Mouse (Mus musculus) hematopoietic stem cell, adult 5-6 weeks (primary cell): Measurements from ENCODE around the gene Spink2. TPM values are rescaled to one million over a fixed set of nuclear protein-coding genes. Genes with fewer than 3 reads are reported as not detected.
"Not testable (repeated sequence)": the region's sequence is repeated elsewhere in the genome, so short reads cannot be mapped to it uniquely, and the experiment has no call there.

Experiments
- ATAC-seq, 2 experiments: fragments of 125-278 bp in 1 of 2; replicated peaks in 1 of 2; 2 replicates each; pipeline ENCODE4 v1.8.0; 2016 to 2017; ENCODE audit warnings: inconsistent platforms in 2 of 2, mild to moderate bottlenecking in 2 of 2, moderate number of reproducible peaks in 2 of 2, low read depth in 1 of 2, moderate TSS enrichment in 1 of 2; ENCODE audit not compliant: low FRiP score in 2 of 2, poor library complexity in 2 of 2, severe bottlenecking in 2 of 2, insufficient read depth in 1 of 2, low TSS enrichment in 1 of 2
- total RNA-seq: library from RNA; stranded (forward); fragments of 172-1452, 232-1000 nt; gene quantifications from 2 replicates; pipeline ENCODE4 v1.2.3, GENCODE M21; 2017

The Spink2 gene
- total RNA-seq, 1 experiment from 2014 or later = not detected

GRCm38 (mm10) chr5:77217724-77218123 is 6.5 kb upstream of the Spink2 start:
- peak; percentile 77 to 90 for ATAC-seq

GRCm38 (mm10) chr5:77217211-77217610 is 5.9 kb upstream of the Spink2 start:
- ATAC-seq = peak in 1 of 2 experiments; percentile 44; a peak in 1 of 4 replicates

GRCm38 (mm10) chr5:77206134-77206533 is 5.1 kb downstream of the Spink2 start:
- ATAC-seq = no peak

GRCm38 (mm10) chr5:77202238-77202637 is 9.0 kb downstream of the Spink2 start:
- ATAC-seq = no peak

GRCm38 (mm10) chr5:77200695-77201094 is 10.6 kb downstream of the Spink2 start:
- no peak for ATAC-seq

- peak in 1 of 2 experiments; percentile 58; a peak in 1 of 4 replicates for ATAC-seq
Measured at GRCm38 (mm10) chr5:77193951-77194350, 17.3 kb downstream of the Spink2 start.

- no peak for ATAC-seq
Measured at GRCm38 (mm10) chr5:77193266-77193665, 18.0 kb downstream of the Spink2 start.

GRCm38 (mm10) chr5:77191631-77192030 is 19.6 kb downstream of the Spink2 start:
- no peak for ATAC-seq

- no peak; a peak in 1 of 4 replicates for ATAC-seq
Measured at GRCm38 (mm10) chr5:77191106-77191505, 20.2 kb downstream of the Spink2 start.

GRCm38 (mm10) chr5:77188738-77189137 is 22.5 kb downstream of the Spink2 start:
- no peak for ATAC-seq

- ATAC-seq = no peak
Measured at GRCm38 (mm10) chr5:77185351-77185750, 25.9 kb downstream of the Spink2 start.

- ATAC-seq = not testable (repeated sequence)
Measured at GRCm38 (mm10) chr5:77183876-77184275, 27.4 kb downstream of the Spink2 start.

- no peak for ATAC-seq
Measured at GRCm38 (mm10) chr5:77183338-77183737, 27.9 kb downstream of the Spink2 start.

GRCm38 (mm10) chr5:77181508-77181907 is 29.8 kb downstream of the Spink2 start:
- ATAC-seq = no peak

- no peak for ATAC-seq
Measured at GRCm38 (mm10) chr5:77178976-77179375, 32.3 kb downstream of the Spink2 start.

- ATAC-seq = no peak
Measured at GRCm38 (mm10) chr5:77178008-77178407, 33.3 kb downstream of the Spink2 start.

- no peak for ATAC-seq
Measured at GRCm38 (mm10) chr5:77174779-77175178, 36.5 kb downstream of the Spink2 start.

- peak; percentile 68 to 77; a peak in 3 of 4 replicates for ATAC-seq
Measured at GRCm38 (mm10) chr5:77170593-77170992, 40.7 kb downstream of the Spink2 start.

GRCm38 (mm10) chr5:77167306-77167945 is 43.8 kb downstream of the Spink2 start:
- ATAC-seq = peak in 1 of 2 experiments; percentile 47; a peak in 1 of 4 replicates
